Mouse (Mus musculus): ENCODE data around the gene Ribc1.

GRCm38 (mm10) chrX:151999006-151999710 lies 16.9 kb downstream of the Ribc1 start:
- TF ChIP-seq CTCF (IDR thresholded peaks at IDR 0.05; ENCODE audit: extremely low read depth, insufficient read length, insufficient replicate concordance, low read depth, low read length), result no peak
- no peak for TF ChIP-seq POLR2A (IDR thresholded peaks at IDR 0.05; ENCODE audit: low read depth, low read length)

All from small intestine, adult 2 months (tissue).